In the genomic region with DNA sequence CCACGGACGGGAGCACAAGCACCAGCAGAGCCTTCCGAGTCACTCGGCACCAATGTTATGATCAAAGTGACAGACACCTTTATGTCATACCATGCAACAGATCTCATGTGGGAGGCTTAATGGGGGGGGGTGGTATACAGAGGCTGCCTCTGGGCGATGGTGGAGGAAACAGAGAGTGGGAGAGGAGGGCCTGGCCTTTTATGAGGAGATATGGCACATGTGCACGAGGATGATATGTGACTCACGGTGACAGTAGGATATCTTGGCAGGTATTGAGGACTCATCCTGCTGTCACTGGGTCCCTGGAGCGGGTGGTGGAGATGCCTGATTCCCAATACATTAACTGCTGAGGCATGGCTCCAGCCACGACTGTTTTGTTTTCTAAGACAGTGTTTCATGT, we compare ENCODE assay signal across 35 mouse cellular contexts. TPM values are rescaled to one million over a fixed set of nuclear protein-coding genes. Genes with fewer than 3 reads are reported as not detected.
"Had no signal": no experiment of that assay in that cellular context is flagged by ENCODE, and none has a peak within 500 bp of the region (broad histone marks: within the 10 kb centered on the region; RNA-seq: fewer than 3 reads in every experiment).

No protein-coding gene starts in this region.

- H3K4me2 ChIP-seq: heart, embryonic 11.5 days; heart, embryonic 13.5 days; heart, embryonic 15.5 days; hindbrain, embryonic 14.5 days; intestine, embryonic 15.5 days; limb, embryonic 12.5 days had no signal

- ATAC-seq: forebrain, postnatal 0 days; hindbrain, embryonic 16.5 days; inflammation-experienced regulatory T-cells, adult 6 months; intestine, embryonic 15.5 days; intestine, postnatal 0 days had no signal

- H3K27ac ChIP-seq: heart, adult 2 months; heart, embryonic 13.5 days; heart, embryonic 15.5 days; hindbrain, embryonic 14.5 days; intestine, embryonic 15.5 days; layer of hippocampus, adult 2 months; limb, embryonic 10.5 days; limb, embryonic 12.5 days had no signal

- H3K36me3 ChIP-seq: heart, embryonic 13.5 days; heart, embryonic 15.5 days; intestine, embryonic 15.5 days; limb, embryonic 10.5 days; limb, embryonic 12.5 days had no signal

- H3K4me1 ChIP-seq: heart, embryonic 13.5 days; heart, embryonic 15.5 days; intestine, embryonic 15.5 days; limb, embryonic 10.5 days; limb, embryonic 12.5 days had no signal

- H3K27me3 ChIP-seq: intestine, embryonic 15.5 days; limb, embryonic 12.5 days had no signal

- H3K4me3 ChIP-seq: heart, adult 2 months; heart, embryonic 13.5 days; heart, embryonic 15.5 days; intestine, embryonic 15.5 days; layer of hippocampus, adult 2 months; limb, embryonic 10.5 days; limb, embryonic 12.5 days had no signal

- H3K9me3 ChIP-seq: heart, embryonic 13.5 days; heart, embryonic 15.5 days; intestine, embryonic 15.5 days; limb, embryonic 10.5 days; limb, embryonic 12.5 days had no signal

- H3K9ac ChIP-seq: forebrain, postnatal 0 days; heart, embryonic 13.5 days; heart, embryonic 15.5 days; hindbrain, embryonic 14.5 days; intestine, embryonic 15.5 days; limb, embryonic 12.5 days had no signal

- DNase-seq: forebrain, postnatal 0 days; gastrocnemius, postnatal 14 days; gastrocnemius, postnatal 36 days; heart, adult 11 months; heart, adult 2 months; heart, postnatal 14 days; heart, postnatal 36 days; kidney, adult 18-20 months; kidney, adult 8-10 months; kidney, postnatal 25 days; kidney, postnatal 4 days; layer of hippocampus, adult 9-11 months; layer of hippocampus, postnatal 36 days had no signal

RNA-seq across cellular contexts. Expression of a gene that starts 14.4 kb away (rescaled TPM):
- total RNA-seq: forebrain, postnatal 0 days had no signal
- polyA plus RNA-seq: forebrain, postnatal 0 days; heart, embryonic 11.5 days; heart, embryonic 13.5 days; heart, embryonic 15.5 days; hindbrain, embryonic 14.5 days; hindbrain, embryonic 16.5 days; inflammation-experienced regulatory T-cells, adult 6 months; limb, embryonic 10.5 days; limb, embryonic 12.5 days had no signal

RNA-seq across cellular contexts. Expression of a gene that starts 29.0 kb away (rescaled TPM):
- total RNA-seq: forebrain, postnatal 0 days; gastrocnemius, adult 18-20 months; gastrocnemius, adult 8-10 months; gastrocnemius, postnatal 14 days; gastrocnemius, postnatal 36 days; heart, adult 2 months; heart, postnatal 14 days; heart, postnatal 36 days; hematopoietic stem cell, adult 5-6 weeks; layer of hippocampus, adult 2 months; layer of hippocampus, postnatal 14 days; layer of hippocampus, postnatal 36 days; left cerebral cortex, postnatal 10 days; liver, adult 2 months had no signal
- polyA plus RNA-seq: forebrain, postnatal 0 days; heart, embryonic 11.5 days; heart, embryonic 13.5 days; heart, embryonic 15.5 days; heart, postnatal 0 days; hindbrain, embryonic 11.5 days; hindbrain, embryonic 14.5 days; intestine, embryonic 15.5 days; intestine, postnatal 0 days; kidney, embryonic 14.5 days; kidney, embryonic 16.5 days; limb, embryonic 10.5 days; limb, embryonic 12.5 days; liver, adult 2 months; liver, embryonic 16.5 days had no signal
